Mouse (Mus musculus) cerebellum, postnatal 10 days (tissue): ENCODE measurements at regions not wholly inside any gene's neighbourhood (a gene's known extent, or its start where the extent isn't known, plus 50 kb on each side); places are given as distances from the start of the nearest gene placed in this dataset.
A peak's percentile ranks its signal among the peaks of the same experiment; 100 is the strongest.

ENCODE experiments used
- DNase-seq, 2 experiments: peaks; one replicate each; pipeline ENCODE4 v3.0.0; 2021; ENCODE audit warnings: mixed read lengths in 2 of 2

GRCm38 (mm10) chr3:53393945-53394344, 69.2 kb downstream of the Nhlrc3 start:
- no peak for DNase-seq

- no peak for DNase-seq
Observed at GRCm38 (mm10) chr3:53381704-53382581, 81.2 kb downstream of the Nhlrc3 start.

GRCm38 (mm10) chr3:53379519-53380181, 83.5 kb downstream of the Nhlrc3 start:
- DNase-seq: no peak

GRCm38 (mm10) chr3:53376864-53377447, 86.2 kb downstream of the Nhlrc3 start:
- DNase-seq: no peak

- DNase-seq: peak; percentile 39 to 51
Observed at GRCm38 (mm10) chr3:53372887-53373286, 90.2 kb downstream of the Nhlrc3 start.

GRCm38 (mm10) chr3:53371910-53372309, 91.2 kb downstream of the Nhlrc3 start:
- peak; percentile 58 to 62 for DNase-seq

- no peak for DNase-seq
Observed at GRCm38 (mm10) chr3:53361202-53361601, 101.9 kb downstream of the Nhlrc3 start.

- no peak for DNase-seq
Observed at GRCm38 (mm10) chr3:53353693-53354092, 109.4 kb downstream of the Nhlrc3 start.

GRCm38 (mm10) chr3:53353282-53353681, 109.8 kb downstream of the Nhlrc3 start:
- DNase-seq: no peak

GRCm38 (mm10) chr3:53343638-53344037, 119.5 kb downstream of the Nhlrc3 start:
- no peak for DNase-seq

- DNase-seq: no peak
Observed at GRCm38 (mm10) chr3:53341304-53342206, 121.6 kb downstream of the Nhlrc3 start.

- peak; percentile 35 to 48 for DNase-seq
Observed at GRCm38 (mm10) chr3:53338571-53338970, 124.6 kb downstream of the Nhlrc3 start.

GRCm38 (mm10) chr3:53334051-53334450, 129.1 kb downstream of the Nhlrc3 start:
- DNase-seq: peak; percentile 74 to 77

GRCm38 (mm10) chr3:53329528-53329927, 133.6 kb downstream of the Nhlrc3 start:
- DNase-seq: peak; percentile 62 to 69

- no peak for DNase-seq
Observed at GRCm38 (mm10) chr3:53327424-53327823, 135.7 kb downstream of the Nhlrc3 start.

- no peak for DNase-seq
Observed at GRCm38 (mm10) chr3:53326967-53327366, 136.2 kb downstream of the Nhlrc3 start.

GRCm38 (mm10) chr3:53325080-53325479, 138.1 kb downstream of the Nhlrc3 start:
- DNase-seq: no peak

- no peak for DNase-seq
Observed at GRCm38 (mm10) chr3:53324386-53324785, 138.7 kb downstream of the Nhlrc3 start.

- no peak for DNase-seq
Observed at GRCm38 (mm10) chr3:53315449-53315848, 147.7 kb downstream of the Nhlrc3 start.
